Comparison of ENCODE assay signal across 14 mouse cellular contexts in the genomic region with DNA sequence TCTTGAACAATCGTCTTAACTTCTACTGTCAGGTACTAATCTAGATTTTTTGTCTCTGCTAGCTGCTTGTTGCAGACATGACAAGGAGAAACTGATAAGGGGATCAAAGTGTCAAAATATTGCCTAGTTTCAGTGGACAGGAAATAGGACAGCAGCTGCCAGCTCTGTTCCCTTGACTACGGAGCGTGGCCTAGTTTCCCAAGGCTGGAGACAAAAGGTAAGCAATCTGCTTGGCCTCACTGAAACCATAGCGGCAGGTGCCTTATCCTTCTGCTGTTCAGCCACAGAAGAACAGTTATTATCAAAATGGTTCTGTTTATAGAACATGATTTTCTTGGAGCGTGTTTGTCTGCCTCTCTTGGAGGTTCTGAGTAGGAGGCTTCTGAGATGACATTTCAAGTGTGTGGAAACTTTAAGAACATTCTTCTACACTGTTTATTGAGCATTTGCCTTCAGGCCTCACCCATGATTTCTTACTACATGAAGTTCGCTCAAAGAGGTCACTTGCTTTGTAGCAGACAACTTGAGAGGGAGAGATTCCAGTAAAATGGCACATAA.
DNase-seq lines count a peak whose midpoint lies in the region; ATAC-seq lines count a peak whose summit lies in the region.
"Had no signal": no experiment of that assay in that cellular context is flagged by ENCODE, and none has a peak within 500 bp of the region (broad histone marks: within the 10 kb centered on the region; RNA-seq: fewer than 3 reads in every experiment).

No protein-coding gene starts in this region.

- peak; percentile 1 for DNase-seq in adrenal gland, postnatal 10 days
- no peak for DNase-seq in adrenal gland, postnatal 25 days
- peak; percentile 5 to 6 for DNase-seq in layer of hippocampus, postnatal 14 days (ENCODE audit: low spot score in 2 of 2)
- no peak for DNase-seq in layer of hippocampus, adult 9-10 months (ENCODE audit: low spot score)
- peak; percentile 42 for DNase-seq in cerebellum, postnatal 10 days
- peak; percentile 13 to 16 for DNase-seq in right cerebral cortex, adult 2 months (ENCODE audit: low spot score in 2 of 2)
- DNase-seq in gastrocnemius, adult 8-10 months (ENCODE audit: low spot score in 2 of 2) = no peak
- DNase-seq: embryo, embryonic 11 days; heart, adult 11 months; kidney, postnatal 14 days had no signal

- no peak for ATAC-seq in erythroid progenitor cell, adult 5-6 weeks (replicated peaks; ENCODE audit: low FRiP score, poor library complexity, severe bottlenecking)
- ATAC-seq: intestine, postnatal 0 days; midbrain, embryonic 15.5 days; Patski had no signal

Comparison
In these comparisons a context has a peak if more than half of its experiments do, and no peak if none do; other contexts are left out.
1. DNase-seq: peak in adrenal gland, postnatal 10 days (single experiment), layer of hippocampus, postnatal 14 days (2 of 2), cerebellum, postnatal 10 days (2 of 2) and right cerebral cortex, adult 2 months (2 of 2); none in adrenal gland, postnatal 25 days (single experiment), layer of hippocampus, adult 9-10 months (single experiment) and gastrocnemius, adult 8-10 months (0 of 2).